Mouse (Mus musculus): ENCODE data around the gene Cdhr1. TPM values are rescaled to one million over a fixed set of nuclear protein-coding genes. Genes with fewer than 3 reads are reported as not detected.

Cdhr1 gene
- total RNA-seq, 1 experiment from 2014 or later: not detected

DNA sequence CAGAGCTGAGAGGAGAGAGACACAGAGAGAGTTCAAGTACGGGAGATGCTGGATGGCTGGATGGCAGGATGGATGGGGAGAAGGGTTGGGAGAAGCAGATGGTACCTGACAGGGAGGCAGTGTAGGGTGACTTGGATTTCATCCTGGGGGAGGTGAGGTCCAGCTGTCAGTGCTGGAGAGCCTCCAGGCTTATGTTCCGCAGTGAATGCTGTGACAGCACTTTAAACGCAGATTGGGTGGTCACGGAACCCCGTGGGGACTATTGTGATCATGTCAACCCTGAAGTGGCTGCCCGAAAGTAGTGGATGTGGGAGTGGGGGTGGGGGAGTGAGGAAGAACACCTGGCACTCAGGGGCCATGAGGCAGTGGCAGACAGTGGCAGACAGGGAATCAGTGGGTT, 3.7 kb downstream of the Cdhr1 start:
- no peak for ATAC-seq (ENCODE audit: extremely low read depth, insufficient number of reproducible peaks, low FRiP score, poor library complexity, severe bottlenecking)

- no peak for ATAC-seq (ENCODE audit: extremely low read depth, insufficient number of reproducible peaks, low FRiP score, poor library complexity, severe bottlenecking)
These were observed 14.4 kb downstream of the Cdhr1 start for GRCm38 (mm10) chr14:37083755-37084154.

GRCm38 (mm10) chr14:37080724-37081123, 17.4 kb downstream of the Cdhr1 start:
- no peak for ATAC-seq (ENCODE audit: extremely low read depth, insufficient number of reproducible peaks, low FRiP score, poor library complexity, severe bottlenecking)

DNA sequence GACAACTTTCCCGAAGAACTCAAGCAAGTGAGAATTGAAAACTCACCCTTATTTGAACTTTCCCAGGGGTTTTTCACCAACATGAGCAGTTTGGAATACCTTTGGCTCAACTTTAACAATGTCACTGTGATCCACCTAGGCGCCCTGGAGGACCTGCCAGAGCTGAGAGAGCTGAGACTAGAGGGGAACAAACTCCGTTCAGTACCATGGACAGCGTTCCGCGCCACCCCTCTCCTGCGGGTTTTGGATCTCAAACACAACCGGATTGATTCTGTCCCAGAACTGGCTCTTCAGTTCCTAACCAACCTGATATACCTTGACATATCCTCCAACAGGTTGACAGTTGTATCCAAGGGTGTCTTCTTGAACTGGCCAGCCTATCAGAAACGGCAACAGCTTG, 29.6 kb downstream of the Cdhr1 start:
- ATAC-seq (ENCODE audit: extremely low read depth, insufficient number of reproducible peaks, low FRiP score, poor library complexity, severe bottlenecking): no peak

- no peak for ATAC-seq (ENCODE audit: extremely low read depth, insufficient number of reproducible peaks, low FRiP score, poor library complexity, severe bottlenecking)
These were observed 30.5 kb downstream of the Cdhr1 start, which contains the start of gene Lrit2 for GRCm38 (mm10) chr14:37067629-37068028. Gene Lrit2, plus strand, starts transcription at chr14:37067929.

DNA sequence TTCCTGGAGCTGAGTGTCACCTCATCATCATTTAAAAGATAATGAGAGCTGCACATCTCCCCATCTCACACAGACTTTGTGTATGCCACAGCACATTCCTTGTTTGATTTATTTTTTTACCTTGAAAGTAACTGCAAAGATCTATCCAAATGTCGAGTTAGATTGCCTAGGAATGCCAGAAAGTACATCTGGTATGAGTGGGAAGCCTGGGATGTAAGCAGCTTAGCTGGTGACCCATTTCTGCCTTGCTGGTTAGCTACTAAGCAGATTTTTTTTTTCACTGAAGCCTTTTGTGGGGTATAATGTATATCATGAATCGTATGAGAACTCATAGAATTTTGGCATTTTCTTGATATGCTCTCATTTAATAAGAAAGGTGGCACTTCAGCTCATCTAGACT, 31.5 kb downstream of the Cdhr1 start:
- no peak for ATAC-seq (ENCODE audit: extremely low read depth, insufficient number of reproducible peaks, low FRiP score, poor library complexity, severe bottlenecking)

DNA sequence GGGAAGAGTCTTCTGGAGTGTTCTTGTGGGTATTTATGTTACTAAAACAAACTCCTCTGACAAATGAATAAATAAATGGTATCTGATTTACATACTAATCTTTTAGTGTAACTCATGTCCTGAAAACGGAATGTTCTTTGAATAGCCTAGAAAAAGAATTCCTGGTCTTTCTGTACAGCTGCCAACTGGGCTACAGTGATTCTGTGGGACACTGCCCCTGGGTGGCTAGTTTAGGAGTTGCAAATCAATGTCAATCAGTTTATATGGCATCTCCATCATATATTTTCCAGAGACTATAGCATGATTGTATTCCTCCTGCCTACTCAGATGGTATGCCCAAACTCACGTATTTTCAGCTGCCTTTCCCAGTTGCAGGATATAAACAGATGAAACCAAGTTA, 33.3 kb downstream of the Cdhr1 start:
- no peak for ATAC-seq (ENCODE audit: extremely low read depth, insufficient number of reproducible peaks, low FRiP score, poor library complexity, severe bottlenecking)

DNA sequence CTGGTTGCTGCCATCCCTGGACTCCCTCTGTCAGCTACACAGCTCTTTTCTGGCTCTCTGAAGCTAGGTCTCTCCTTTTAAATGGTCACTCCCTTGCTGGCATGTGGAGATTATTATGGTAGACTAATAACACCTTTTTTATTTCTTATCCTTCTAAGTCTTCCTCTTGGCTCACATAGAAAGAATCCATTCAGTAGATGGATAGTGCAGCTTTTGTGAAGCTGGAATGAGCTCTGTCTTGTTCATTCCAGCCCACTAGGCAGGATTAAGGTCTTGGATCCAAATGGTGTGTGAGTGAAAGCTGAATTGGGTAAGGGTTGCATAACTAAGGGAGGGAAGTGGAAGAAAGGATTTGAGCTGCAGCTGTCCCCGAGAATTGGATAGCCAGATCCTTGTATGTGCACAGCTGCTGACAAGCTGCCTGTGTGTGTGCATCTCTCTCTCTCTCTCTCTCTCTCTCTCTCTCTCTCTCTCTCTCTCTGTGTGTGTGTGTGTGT, 49.2 kb downstream of the Cdhr1 start, which contains the start of gene Rgr:
Rgr (minus strand) TSS at position 51 of the 497 bp plus-strand sequence.
- no peak for ATAC-seq (ENCODE audit: extremely low read depth, insufficient number of reproducible peaks, low FRiP score, poor library complexity, severe bottlenecking)

GRCm38 (mm10) chr14:37034432-37034831, 63.7 kb downstream of the Cdhr1 start:
- no peak for ATAC-seq (ENCODE audit: extremely low read depth, insufficient number of reproducible peaks, low FRiP score, poor library complexity, severe bottlenecking)

DNA sequence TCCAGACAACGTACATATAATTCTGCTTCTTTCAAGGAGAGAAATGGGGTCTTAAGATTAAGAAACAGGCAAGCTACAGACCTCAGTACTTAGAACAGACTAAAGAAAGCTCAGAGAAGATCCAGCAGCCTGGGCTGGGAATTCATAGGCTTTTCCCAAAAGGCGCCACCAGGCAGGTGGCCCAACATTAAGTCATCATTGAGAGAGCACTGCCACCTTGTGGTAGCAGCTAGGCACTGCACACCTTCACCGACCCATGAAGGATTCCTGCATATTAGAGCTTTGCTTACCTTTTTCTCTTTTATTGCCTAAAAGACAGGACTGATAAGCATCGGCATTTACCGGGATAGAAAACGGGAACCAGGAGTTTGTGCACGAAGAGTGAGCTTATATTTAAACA, 64.9 kb downstream of the Cdhr1 start:
- 0 out of 2 replicates have a peak, but pooled peaks have one; percentile 69 for ATAC-seq (ENCODE audit: extremely low read depth, insufficient number of reproducible peaks, low FRiP score, poor library complexity, severe bottlenecking)

- no peak for ATAC-seq (ENCODE audit: extremely low read depth, insufficient number of reproducible peaks, low FRiP score, poor library complexity, severe bottlenecking)
These were observed 65.6 kb downstream of the Cdhr1 start for GRCm38 (mm10) chr14:37032481-37033104.

DNA sequence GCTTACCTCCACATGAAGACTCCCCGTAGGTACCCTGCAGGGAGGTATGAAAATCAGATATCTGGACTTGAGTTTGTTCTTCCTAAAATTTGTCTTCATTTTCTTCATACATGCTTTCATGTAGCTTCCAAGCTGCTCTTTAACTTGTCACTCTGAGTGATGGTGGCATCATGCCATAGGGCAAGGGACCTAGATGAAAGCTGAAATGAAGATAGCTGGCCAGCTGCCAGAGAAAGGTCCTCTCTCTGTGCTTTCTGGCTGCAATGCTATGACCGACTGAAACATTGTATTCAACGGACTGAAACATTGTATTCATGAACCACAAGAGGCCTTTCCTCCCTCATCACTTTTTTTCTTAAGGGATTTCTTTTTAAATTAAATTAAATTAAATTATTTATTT, 69.6 kb downstream of the Cdhr1 start:
- no peak for ATAC-seq (ENCODE audit: extremely low read depth, insufficient number of reproducible peaks, low FRiP score, poor library complexity, severe bottlenecking)

DNA sequence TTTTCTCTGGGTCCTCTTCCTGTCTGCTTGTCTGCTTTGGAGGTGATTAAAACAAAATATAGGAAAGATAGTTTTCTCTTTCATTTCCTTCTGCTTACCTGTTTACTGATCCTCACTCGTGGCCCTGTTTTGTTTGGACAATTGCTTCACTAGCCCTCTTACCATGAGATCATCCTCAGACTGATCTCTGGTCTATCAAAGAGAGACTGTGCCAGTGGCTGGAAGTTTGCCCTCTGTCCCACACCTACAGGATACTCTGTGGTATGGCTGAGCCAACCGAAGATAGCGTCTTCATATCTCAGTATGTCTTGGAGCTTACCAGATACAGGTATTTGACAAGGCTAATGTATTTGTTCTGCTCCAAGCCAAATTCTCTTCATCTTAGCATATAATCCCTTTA, 70.2 kb downstream of the Cdhr1 start:
- ATAC-seq (ENCODE audit: extremely low read depth, insufficient number of reproducible peaks, low FRiP score, poor library complexity, severe bottlenecking): no peak

Other genes with a start within 250 kb of the Cdhr1 start
- 39.4 and 40.3 TPM in 2 replicates for gene Ccser2, start 129.6 kb downstream of the Cdhr1 start, total RNA-seq (2017)
- not detected in 2 replicates for gene Rgr, start 49.4 kb downstream of the Cdhr1 start, total RNA-seq (2017)
- not detected in 2 replicates for gene Lrit1, start 43.5 kb downstream of the Cdhr1 start, total RNA-seq (2017)
- gene Lrit2, start 30.4 kb downstream of the Cdhr1 start, total RNA-seq (2017): not detected in 2 replicates
- not detected in 2 replicates for gene 2610528A11Rik, start 15.7 kb upstream of the Cdhr1 start, total RNA-seq (2017)
- gene Ghitm, start 36.9 kb upstream of the Cdhr1 start, total RNA-seq (2017): 100 and 114 TPM in 2 replicates

All from neutrophil, adult 5-6 weeks (primary cell).